Mouse (Mus musculus) spleen, adult 2 months (tissue): Measurements from ENCODE around the gene Gm20388. TPM values are rescaled to one million over a fixed set of nuclear protein-coding genes. Genes with fewer than 3 reads are reported as not detected.

ENCODE experiments used
- DNase-seq, 2 experiments: peaks; one replicate each; pipeline versions ENCODE4 v3.0.0 to v3.0.0-alpha.2; 2012 to 2021; ENCODE audit warnings: low spot score in 2 of 2, low read depth in 1 of 2
- H3K27ac ChIP-seq: fragments of 200-500 bp; 2 replicates; pipeline ENCODE4 v1.5.1; 2012; ENCODE audit warnings: low read length, inconsistent platforms; ENCODE audit not compliant: insufficient read depth
- H3K27me3 ChIP-seq: fragments of 200-500 bp; 2 replicates; pipeline ENCODE4 v1.6.1; 2012; ENCODE audit warnings: mild to moderate bottlenecking, moderate library complexity, low read length, inconsistent platforms; ENCODE audit not compliant: control insufficient read depth, insufficient read depth
- H3K36me3 ChIP-seq: fragments of 200-500 bp; 2 replicates; pipeline ENCODE4 v1.6.1; 2012; ENCODE audit warnings: mild to moderate bottlenecking, low read length, inconsistent platforms; ENCODE audit not compliant: control insufficient read depth, insufficient read depth
- H3K4me1 ChIP-seq: fragments of 200-500 bp; 2 replicates; pipeline ENCODE4 v1.6.1; 2011; ENCODE audit warnings: inconsistent platforms; ENCODE audit not compliant: control insufficient read depth, insufficient read depth, insufficient read length
- H3K4me3 ChIP-seq: fragments of 200-500 bp; 2 replicates; pipeline ENCODE4 v1.5.1; 2011; ENCODE audit warnings: mild to moderate bottlenecking, inconsistent platforms; ENCODE audit not compliant: insufficient read depth, insufficient read length; ENCODE audit errors: extremely low read depth
- CTCF ChIP-seq: fragments of 200-500 bp; IDR thresholded peaks from 2 replicates; pipeline ENCODE4 v1.5.1; 2011; ENCODE audit warnings: mild to moderate bottlenecking, inconsistent platforms; ENCODE audit not compliant: insufficient read depth, insufficient read length, insufficient replicate concordance; ENCODE audit errors: extremely low read depth
- POLR2A ChIP-seq: fragments of 200-500 bp; IDR thresholded peaks from 2 replicates; pipeline ENCODE4 v1.6.1; 2011; ENCODE audit warnings: low read depth, low read length, inconsistent platforms
- WGBS: fragments of 180-500 bp; shearing (Covaris S2); methylation state at CpG from one replicate; pipeline ENCODE4 v1.1.7; 2018; 5-methylcytosine and 5-hydroxymethylcytosine counted together
- polyA plus RNA-seq: library from polyadenylated mRNA; depleted of rRNA; stranded (reverse); fragments of >200 nt; gene quantifications from 2 replicates; pipeline ENCODE4 v1.2.3, GENCODE M21; 2012

Gene Gm20388
- polyA plus RNA-seq, 1 experiment, result 26.1 TPM

GRCm38 (mm10) chr8:120979210-120979609, 1068.6 kb downstream of the Gm20388 start:
- Histone ChIP-seq H3K36me3 (no peaks in the 10 kb centered on the region), H3K4me3 (no peak overlapping the region), H3K27me3 (no peaks in the 10 kb centered on the region), H3K27ac (no peak overlapping the region), H3K4me1 (no peaks in the 10 kb centered on the region)
- 86% methylated on average over 9 of the region's 9 CpGs for WGBS
- no peak for TF ChIP-seq CTCF
- TF ChIP-seq POLR2A, result no peak
- DNase-seq, result no peak

- 53% methylated on average over 13 of the region's 13 CpGs for WGBS
- Histone ChIP-seq H3K4me1 (no peaks in the 10 kb centered on the region), H3K36me3 (no peaks in the 10 kb centered on the region), H3K4me3 (no peak overlapping the region), H3K27me3 (no peaks in the 10 kb centered on the region), H3K27ac (no peak overlapping the region)
- no peak for DNase-seq
- TF ChIP-seq POLR2A (no peak), CTCF (no peak)
Observed at GRCm38 (mm10) chr8:120980948-120981347, 1070.3 kb downstream of the Gm20388 start.

- no peaks in the 10 kb centered on the region for H3K36me3 ChIP-seq
- no peaks in the 10 kb centered on the region for H3K27me3 ChIP-seq
- WGBS, result 66% methylated on average over 8 of the region's 8 CpGs
- TF ChIP-seq CTCF, result no peak
- no peak for TF ChIP-seq POLR2A
- no peak for DNase-seq
- no peaks in the 10 kb centered on the region for H3K4me1 ChIP-seq
- H3K27ac ChIP-seq, result no peak overlapping the region
- no peak overlapping the region for H3K4me3 ChIP-seq
Observed at GRCm38 (mm10) chr8:120984888-120985287, 1074.2 kb downstream of the Gm20388 start.

DNA sequence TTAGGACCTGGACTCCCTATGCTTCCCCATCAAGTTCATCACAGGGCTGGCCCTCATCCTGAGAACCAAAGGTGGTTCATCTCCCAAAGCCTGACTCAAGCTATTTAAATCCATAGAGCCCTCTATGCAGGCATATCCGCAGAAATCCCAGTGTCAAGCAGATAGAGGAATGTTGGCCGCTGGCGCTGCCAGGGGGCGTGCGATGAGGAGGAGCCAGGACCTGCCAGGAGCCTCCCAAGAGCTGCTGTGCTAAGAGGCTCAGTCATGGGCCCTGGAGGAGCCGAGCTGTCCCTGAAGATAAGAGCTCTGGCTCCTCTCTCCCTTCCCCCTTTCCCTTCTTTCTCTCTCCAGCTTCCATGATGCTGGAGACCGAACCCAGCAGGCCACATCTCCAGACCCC, 1075.4 kb downstream of the Gm20388 start:
- 95% methylated on average over 7 of the region's 7 CpGs for WGBS
- no peak for DNase-seq
- Histone ChIP-seq H3K27ac (no peak overlapping the region), H3K27me3 (no peaks in the 10 kb centered on the region), H3K4me1 (no peaks in the 10 kb centered on the region), H3K4me3 (no peak overlapping the region), H3K36me3 (no peaks in the 10 kb centered on the region)
- no peak for TF ChIP-seq CTCF
- no peak for TF ChIP-seq POLR2A

GRCm38 (mm10) chr8:120993738-120994137, 1083.1 kb downstream of the Gm20388 start:
- Histone ChIP-seq H3K4me3 (no peak overlapping the region), H3K4me1 (no peaks in the 10 kb centered on the region), H3K36me3 (no peaks in the 10 kb centered on the region), H3K27me3 (no peaks in the 10 kb centered on the region), H3K27ac (no peak overlapping the region)
- WGBS, result 89% methylated on average over 16 of the region's 16 CpGs
- no peak for DNase-seq
- TF ChIP-seq CTCF (no peak), POLR2A (no peak)

GRCm38 (mm10) chr8:120995424-120995823, 1084.8 kb downstream of the Gm20388 start:
- no peaks in the 10 kb centered on the region for H3K36me3 ChIP-seq
- H3K4me3 ChIP-seq, result no peak overlapping the region
- H3K4me1 ChIP-seq, result no peaks in the 10 kb centered on the region
- DNase-seq, result no peak
- 36% methylated on average over 9 of the region's 9 CpGs for WGBS
- no peak overlapping the region for H3K27ac ChIP-seq
- H3K27me3 ChIP-seq, result no peaks in the 10 kb centered on the region
- TF ChIP-seq POLR2A, result no peak

GRCm38 (mm10) chr8:120996905-120997581, 1086.4 kb downstream of the Gm20388 start:
- WGBS, result 70% methylated on average over 12 of the region's 12 CpGs
- Histone ChIP-seq H3K4me3 (no peak overlapping the region), H3K36me3 (no peaks in the 10 kb centered on the region), H3K27me3 (no peaks in the 10 kb centered on the region), H3K27ac (no peak overlapping the region), H3K4me1 (no peaks in the 10 kb centered on the region)
- no peak for TF ChIP-seq POLR2A
- TF ChIP-seq CTCF, result no peak
- no peak for DNase-seq
